Comparison of ENCODE assay signal across 22 mouse cellular contexts in the genomic region with DNA sequence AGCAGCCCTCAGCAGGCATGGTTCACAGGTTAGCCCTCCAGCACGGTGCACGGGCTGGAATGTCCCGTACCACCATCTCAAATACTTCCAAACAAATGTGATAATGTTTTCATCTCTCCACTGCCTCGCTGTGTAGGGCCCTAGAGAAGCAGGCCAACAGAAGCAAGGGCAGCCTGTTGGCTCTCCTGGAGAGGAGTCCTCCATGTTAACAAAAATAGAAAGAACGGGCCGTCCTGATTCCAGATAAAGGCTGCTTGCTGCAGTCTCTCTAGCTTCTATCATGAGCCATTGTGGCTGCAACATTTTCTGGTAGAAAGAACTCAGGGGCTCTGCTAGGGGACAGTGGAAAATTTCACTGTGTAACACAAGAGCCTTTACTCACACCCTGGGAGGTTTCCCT. TPM values are rescaled to one million over a fixed set of nuclear protein-coding genes. Genes with fewer than 3 reads are reported as not detected.
A peak's percentile ranks its signal among the peaks of the same experiment; 100 is the strongest.
DNase-seq lines count a peak whose midpoint lies in the region; ATAC-seq lines count a peak whose summit lies in the region.
"Had no signal": no experiment of that assay in that cellular context is flagged by ENCODE, and none has a peak within 500 bp of the region (broad histone marks: within the 10 kb centered on the region; RNA-seq: fewer than 3 reads in every experiment).

No protein-coding gene starts in this region.

- H3K27ac ChIP-seq in heart, embryonic 12.5 days (ENCODE audit: poor library complexity, severe bottlenecking), result no peak overlapping the region
- peak overlapping the region; percentile 20; the same call in 1 of the 2 replicates for H3K27ac ChIP-seq in heart, embryonic 15.5 days
- H3K27ac ChIP-seq: embryonic facial prominence, embryonic 13.5 days; gastrocnemius, adult 2 months; hindbrain, embryonic 13.5 days; hindbrain, postnatal 0 days had no signal

- peaks cover 22% of the 10 kb centered on the region for H3K4me1 ChIP-seq in heart, embryonic 12.5 days (replicated peaks)
- peaks cover 9% of the 10 kb centered on the region for H3K4me1 ChIP-seq in heart, embryonic 15.5 days (replicated peaks)

- no peaks in the 10 kb centered on the region for H3K36me3 ChIP-seq in heart, embryonic 12.5 days
- no peaks in the 10 kb centered on the region for H3K36me3 ChIP-seq in heart, embryonic 15.5 days
- H3K36me3 ChIP-seq: embryonic facial prominence, embryonic 13.5 days; hindbrain, embryonic 13.5 days had no signal

- no peak for ATAC-seq in heart, embryonic 12.5 days (ENCODE audit: insufficient number of reproducible peaks, low FRiP score)
- ATAC-seq in heart, embryonic 15.5 days (replicated peaks; ENCODE audit: insufficient number of reproducible peaks, insufficient read depth, low FRiP score, low read depth), result no peak; the same call in 1 of the 2 replicates
- ATAC-seq: activated CD4-positive, CD25-positive, alpha-beta regulatory T cell, adult 4 months; forebrain, embryonic 14.5 days; hindbrain, postnatal 0 days; Patski had no signal

- peak; percentile 39 to 74 for DNase-seq in heart, adult 18-20 months
- DNase-seq in ovary, adult 18-20 months (ENCODE audit: low spot score), result peak; percentile 16
- no peak for DNase-seq in ovary, postnatal 10 days (ENCODE audit: low spot score)
- DNase-seq in kidney, postnatal 36 days, result no peak
- DNase-seq in left cerebral cortex, postnatal 10 days (ENCODE audit: extremely low spot score in 1 of 2, low spot score in 2 of 2), result no peak
- DNase-seq: adrenal gland, adult 2 months; adrenal gland, postnatal 25 days; cerebellum, adult 18-20 months; cerebellum, adult 9-11 months; cerebellum, postnatal 36 days; gastrocnemius, adult 2 months; gastrocnemius, postnatal 25 days; kidney, adult 11 months had no signal

- no peak overlapping the region; the same call in 1 of the 2 replicates for H3K4me2 ChIP-seq in heart, embryonic 12.5 days
- no peak overlapping the region for H3K4me2 ChIP-seq in heart, embryonic 15.5 days
- H3K4me2 ChIP-seq: embryonic facial prominence, embryonic 13.5 days; hindbrain, embryonic 13.5 days had no signal

- no peak overlapping the region for H3K4me3 ChIP-seq in heart, embryonic 12.5 days
- H3K4me3 ChIP-seq in heart, embryonic 15.5 days, result no peak overlapping the region
- H3K4me3 ChIP-seq: embryonic facial prominence, embryonic 13.5 days; gastrocnemius, adult 2 months; hindbrain, embryonic 13.5 days had no signal

- intact Hi-C loops in left cerebral cortex, postnatal 10 days (cut with DNase I), result no loop called here

- WGBS in heart, embryonic 12.5 days, result 39% methylated on average over 6 of the region's 6 CpGs
- 41% methylated on average over 6 of the region's 6 CpGs for WGBS in heart, embryonic 15.5 days

- no peaks in the 10 kb centered on the region for H3K9me3 ChIP-seq in heart, embryonic 12.5 days (replicated peaks)
- H3K9me3 ChIP-seq in heart, embryonic 15.5 days (replicated peaks), result no peaks in the 10 kb centered on the region
- H3K9me3 ChIP-seq: embryonic facial prominence, embryonic 13.5 days; hindbrain, embryonic 13.5 days had no signal

- H3K9ac ChIP-seq in heart, embryonic 12.5 days, result no peak overlapping the region
- no peak overlapping the region for H3K9ac ChIP-seq in heart, embryonic 15.5 days
- H3K9ac ChIP-seq: embryonic facial prominence, embryonic 13.5 days; hindbrain, embryonic 13.5 days had no signal

- H3K27me3 ChIP-seq in heart, embryonic 12.5 days (replicated peaks), result no peaks in the 10 kb centered on the region
- H3K27me3 ChIP-seq in heart, embryonic 15.5 days, result no peaks in the 10 kb centered on the region
- H3K27me3 ChIP-seq: CH12.LX; embryonic facial prominence, embryonic 13.5 days; hindbrain, embryonic 13.5 days had no signal

RNA-seq across cellular contexts. Expression of gene Cc2d2b, which starts 31.6 kb away (rescaled TPM):
- not detected for total RNA-seq in heart, adult 18-20 months (2021)
- polyA plus RNA-seq in heart, embryonic 12.5 days (2016; fragmentation: Nextera tagmentation; extraction: Ambion mirVana), result 0.04 and 0.28 TPM in 2 replicates
- polyA plus RNA-seq in heart, embryonic 15.5 days (2015; fragmentation: Nextera tagmentation; extraction: Ambion mirVana), result not detected in 2 replicates
- total RNA-seq in left cerebral cortex, postnatal 10 days (2021), result 1 to 10 TPM in 1 of 2 experiments, under 1 TPM in 1; 0.43 to 1.4 TPM
- total RNA-seq: adrenal gland, adult 2 months; CH12.LX; gastrocnemius, adult 2 months; gastrocnemius, postnatal 25 days; hindbrain, postnatal 0 days had no signal
- polyA plus RNA-seq: adrenal gland, adult 2 months; Patski had no signal

Comparison
In these comparisons a context has a peak if more than half of its experiments do, and no peak if none do; other contexts are left out.
1. DNase-seq: peak in heart, adult 18-20 months (2 of 2) and ovary, adult 18-20 months (single experiment); none in ovary, postnatal 10 days (single experiment), kidney, postnatal 36 days (0 of 2) and left cerebral cortex, postnatal 10 days (0 of 2).